Mouse (Mus musculus) granulocyte monocyte progenitor cell, adult 5-6 weeks (primary cell): Measurements from ENCODE around the gene Mrfap1. TPM values are rescaled to one million over a fixed set of nuclear protein-coding genes. Genes with fewer than 3 reads are reported as not detected.

Source experiments
- total RNA-seq, 2 experiments: library from RNA; stranded (forward) in 1 of 2; stranded (reverse) in 1 of 2; fragments of 200-712, 200-1000 nt in 1 of 2; fragments of >200 nt in 1 of 2; fragmentation: Nextera tagmentation in 1 of 2; gene quantifications; 2 replicates each; pipeline ENCODE4 v1.2.3; 2014 to 2017

Mrfap1 gene
- total RNA-seq, 2 experiments from 2014 or later, result 191 to 337 TPM

Other genes starting within 250 kb of the Mrfap1 start
- 17.9 and 22.6 TPM in 2 replicates for gene Tbc1d14, start 203.5 kb downstream of the Mrfap1 start, total RNA-seq (2014; fragmentation: Nextera tagmentation)
- gene Tbc1d14, start 203.5 kb downstream of the Mrfap1 start, total RNA-seq (2017), result 7.2 and 8.7 TPM in 2 replicates
- 20.5 and 20.9 TPM in 2 replicates for gene D5Ertd579e, start 100.7 kb downstream of the Mrfap1 start, total RNA-seq (2014; fragmentation: Nextera tagmentation)
- gene D5Ertd579e, start 100.7 kb downstream of the Mrfap1 start, total RNA-seq (2017), result 14.2 and 23.8 TPM in 2 replicates
- gene Bloc1s4, start 48.1 kb downstream of the Mrfap1 start, total RNA-seq (2014; fragmentation: Nextera tagmentation), result 5.2 and 10.2 TPM in 2 replicates
- gene Bloc1s4, start 48.1 kb downstream of the Mrfap1 start, total RNA-seq (2017), result 17.1 and 20.9 TPM in 2 replicates
- 36.0 TPM in 2 replicates for gene Man2b2, start 33.9 kb upstream of the Mrfap1 start, total RNA-seq (2014; fragmentation: Nextera tagmentation)
- 18.8 and 24.7 TPM in 2 replicates for gene Man2b2, start 33.9 kb upstream of the Mrfap1 start, total RNA-seq (2017)
- not detected in 2 replicates for gene Ppp2r2c, start 71.7 kb upstream of the Mrfap1 start, total RNA-seq (2014; fragmentation: Nextera tagmentation)
- gene Ppp2r2c, start 71.7 kb upstream of the Mrfap1 start, total RNA-seq (2017), result not detected in 2 replicates
- gene Wfs1, start 192.4 kb upstream of the Mrfap1 start, total RNA-seq (2014; fragmentation: Nextera tagmentation), result 6.1 and 6.6 TPM in 2 replicates
- gene Wfs1, start 192.4 kb upstream of the Mrfap1 start, total RNA-seq (2017), result 2.7 and 4.6 TPM in 2 replicates